Mouse (Mus musculus) liver, embryonic 13.5 days (tissue): ENCODE measurements around the gene Taok1. TPM values are rescaled to one million over a fixed set of nuclear protein-coding genes. Genes with fewer than 3 reads are reported as not detected.
A peak's percentile ranks its signal among the peaks of the same experiment; 100 is the strongest.

ENCODE experiments used
- ATAC-seq: fragments of 200-750 bp; cut with Nextera tagmentation; 2 replicates; pipeline ENCODE4 v1.8.0; 2017; ENCODE audit warnings: low read depth, mild to moderate bottlenecking, moderate number of reproducible peaks, moderate library complexity
- DNase-seq: peaks from one replicate; pipeline ENCODE4 v3.0.0; 2022
- H3K27ac ChIP-seq: fragments of 300-500 bp; sonication (generic); 2 replicates; pipeline ENCODE4 v1.5.1; 2015; ENCODE audit warnings: moderate library complexity, mild to moderate bottlenecking, inconsistent platforms
- H3K27me3 ChIP-seq: fragments of 300-500 bp; sonication (generic); 2 replicates; pipeline ENCODE4 v1.6.1; 2015; ENCODE audit warnings: mild to moderate bottlenecking, inconsistent platforms
- H3K36me3 ChIP-seq: fragments of 300-500 bp; sonication (generic); 2 replicates; pipeline ENCODE4 v1.6.1; 2015; ENCODE audit warnings: mild to moderate bottlenecking, inconsistent platforms
- H3K4me1 ChIP-seq: fragments of 300-500 bp; sonication (generic); replicated peaks from 2 replicates; pipeline ENCODE4 v1.6.1; 2015; ENCODE audit warnings: inconsistent platforms
- H3K4me2 ChIP-seq: fragments of 300-500 bp; sonication (generic); 2 replicates; pipeline ENCODE4 v1.6.1; 2015; ENCODE audit warnings: inconsistent platforms, mild to moderate bottlenecking, moderate library complexity
- H3K4me3 ChIP-seq: fragments of 300-500 bp; sonication (generic); replicated peaks from 2 replicates; pipeline ENCODE4 v1.5.1; 2015; ENCODE audit warnings: mild to moderate bottlenecking, inconsistent platforms
- H3K9ac ChIP-seq: fragments of 300-500 bp; sonication (generic); 2 replicates; pipeline ENCODE4 v1.6.1; 2015; ENCODE audit warnings: mild to moderate bottlenecking, inconsistent platforms
- H3K9me3 ChIP-seq: fragments of 300-500 bp; sonication (generic); replicated peaks from 2 replicates; pipeline ENCODE4 v1.6.1; 2016; ENCODE audit warnings: inconsistent platforms
- WGBS: fragments of 180-500 bp; shearing (Covaris S2); methylation state at CpG from one replicate; pipeline ENCODE4 v1.1.7; 2015; ENCODE audit not compliant: insufficient replicate concordance; 5-methylcytosine and 5-hydroxymethylcytosine counted together
- polyA plus RNA-seq: library from polyadenylated mRNA; unstranded; fragments of >200 nt; fragmentation: Nextera tagmentation; extraction: Ambion mirVana; gene quantifications from 2 replicates; pipeline ENCODE4 v1.2.1, GENCODE M21; 2015

Gene Taok1
- polyA plus RNA-seq, 1 experiment from 2014 or later, result 4.7 TPM

- Histone ChIP-seq H3K27ac (no peak overlapping the region), H3K9ac (no peak overlapping the region), H3K27me3 (no peaks in the 10 kb centered on the region), H3K4me3 (no peak overlapping the region), H3K4me2 (no peak overlapping the region), H3K4me1 (peaks cover 17% of the 10 kb centered on the region), H3K9me3 (no peaks in the 10 kb centered on the region), H3K36me3 (peaks cover 49% of the 10 kb centered on the region)
- DNase-seq (no peak), ATAC-seq (no peak)
- WGBS, result 87% methylated on average over 14 of the region's 14 CpGs
Observed at GRCm38 (mm10) chr11:77506273-77506672, 101.3 kb downstream of the Taok1 start.

- Histone ChIP-seq H3K4me1 (peaks cover 17% of the 10 kb centered on the region), H3K9me3 (no peaks in the 10 kb centered on the region), H3K36me3 (peaks cover 51% of the 10 kb centered on the region), H3K4me2 (no peak overlapping the region), H3K9ac (no peak overlapping the region), H3K4me3 (no peak overlapping the region), H3K27me3 (no peaks in the 10 kb centered on the region), H3K27ac (no peak overlapping the region)
- ATAC-seq (no peak), DNase-seq (no peak)
- 78% methylated on average over 22 of the region's 22 CpGs for WGBS
Observed at GRCm38 (mm10) chr11:77505291-77505980, 102.2 kb downstream of the Taok1 start.

GRCm38 (mm10) chr11:77504377-77504776, 103.2 kb downstream of the Taok1 start:
- H3K4me2 ChIP-seq, result no peak overlapping the region

GRCm38 (mm10) chr11:77503511-77503910, 104.1 kb downstream of the Taok1 start:
- H3K9ac ChIP-seq, result no peak overlapping the region
- WGBS, result 58% methylated on average over 3 of the region's 3 CpGs
- H3K9me3 ChIP-seq, result no peaks in the 10 kb centered on the region
- no peak overlapping the region for H3K4me3 ChIP-seq
- H3K27me3 ChIP-seq, result no peaks in the 10 kb centered on the region
- DNase-seq (no peak), ATAC-seq (no peak)
- peaks cover 17% of the 10 kb centered on the region for H3K4me1 ChIP-seq
- H3K4me2 ChIP-seq, result no peak overlapping the region
- H3K36me3 ChIP-seq, result peaks cover 64% of the 10 kb centered on the region
- no peak overlapping the region for H3K27ac ChIP-seq

More at GRCm38 (mm10) chr11:77504377-77504776, 103.2 kb downstream of the Taok1 start:
- H3K4me3 ChIP-seq, result no peak overlapping the region
- H3K27ac ChIP-seq, result no peak overlapping the region
- WGBS, result 91% methylated on average over 19 of the region's 19 CpGs
- peaks cover 17% of the 10 kb centered on the region for H3K4me1 ChIP-seq
- H3K36me3 ChIP-seq, result peaks cover 62% of the 10 kb centered on the region
- no peaks in the 10 kb centered on the region for H3K27me3 ChIP-seq
- H3K9me3 ChIP-seq, result no peaks in the 10 kb centered on the region
- DNase-seq (no peak), ATAC-seq (no peak)
- H3K9ac ChIP-seq, result no peak overlapping the region

- Histone ChIP-seq H3K9ac (no peak overlapping the region), H3K36me3 (peaks cover 64% of the 10 kb centered on the region), H3K4me2 (no peak overlapping the region), H3K27ac (no peak overlapping the region), H3K4me3 (no peak overlapping the region), H3K4me1 (peaks cover 19% of the 10 kb centered on the region), H3K9me3 (no peaks in the 10 kb centered on the region), H3K27me3 (no peaks in the 10 kb centered on the region)
- no peak for ATAC-seq
- DNase-seq, result no peak
- WGBS, result 74% methylated on average over 6 of the region's 6 CpGs
Observed at GRCm38 (mm10) chr11:77502481-77502880, 105.1 kb downstream of the Taok1 start.

GRCm38 (mm10) chr11:77501971-77502370, 105.6 kb downstream of the Taok1 start:
- DNase-seq, result no peak
- no peaks in the 10 kb centered on the region for H3K27me3 ChIP-seq
- H3K4me2 ChIP-seq, result no peak overlapping the region
- peaks cover 62% of the 10 kb centered on the region for H3K36me3 ChIP-seq
- ATAC-seq, result no peak
- H3K9me3 ChIP-seq, result no peaks in the 10 kb centered on the region
- H3K4me1 ChIP-seq, result peaks cover 24% of the 10 kb centered on the region
- H3K27ac ChIP-seq, result no peak overlapping the region
- 88% methylated on average over 4 of the region's 4 CpGs for WGBS
- H3K4me3 ChIP-seq, result no peak overlapping the region
- H3K9ac ChIP-seq, result no peak overlapping the region

- no peak overlapping the region for H3K4me2 ChIP-seq
- no peaks in the 10 kb centered on the region for H3K27me3 ChIP-seq
- H3K36me3 ChIP-seq, result peaks cover 56% of the 10 kb centered on the region
- H3K9ac ChIP-seq, result no peak overlapping the region
- WGBS, result 23% methylated on average over 5 of the region's 5 CpGs
- no peaks in the 10 kb centered on the region for H3K9me3 ChIP-seq
- ATAC-seq (no peak; the same call in 1 of the 2 replicates), DNase-seq (peak; percentile 55)
- peaks cover 27% of the 10 kb centered on the region for H3K4me1 ChIP-seq
- no peak overlapping the region for H3K27ac ChIP-seq
- no peak overlapping the region for H3K4me3 ChIP-seq
Observed at GRCm38 (mm10) chr11:77501392-77501791, 106.2 kb downstream of the Taok1 start.

- Histone ChIP-seq H3K27me3 (no peaks in the 10 kb centered on the region), H3K4me2 (no peak overlapping the region), H3K9me3 (no peaks in the 10 kb centered on the region), H3K4me1 (peaks cover 35% of the 10 kb centered on the region), H3K27ac (no peak overlapping the region), H3K9ac (no peak overlapping the region), H3K4me3 (no peak overlapping the region), H3K36me3 (peaks cover 48% of the 10 kb centered on the region)
- DNase-seq (no peak), ATAC-seq (no peak)
- 79% methylated on average over 17 of the region's 17 CpGs for WGBS
Observed at GRCm38 (mm10) chr11:77500361-77501325, 107.0 kb downstream of the Taok1 start.

- Histone ChIP-seq H3K4me3 (no peak overlapping the region), H3K9me3 (no peaks in the 10 kb centered on the region), H3K4me1 (peaks cover 48% of the 10 kb centered on the region), H3K4me2 (no peak overlapping the region), H3K27me3 (no peaks in the 10 kb centered on the region), H3K27ac (no peak overlapping the region), H3K36me3 (peaks cover 35% of the 10 kb centered on the region), H3K9ac (no peak overlapping the region)
- WGBS, result 86% methylated on average over 7 of the region's 7 CpGs
- ATAC-seq, result no peak
- no peak for DNase-seq
Observed at GRCm38 (mm10) chr11:77499354-77499753, 108.3 kb downstream of the Taok1 start.

- DNase-seq, result no peak
- Histone ChIP-seq H3K4me1 (peaks cover 56% of the 10 kb centered on the region), H3K4me2 (no peak overlapping the region), H3K9ac (no peak overlapping the region), H3K27me3 (no peaks in the 10 kb centered on the region), H3K4me3 (no peak overlapping the region), H3K27ac (peak overlapping the region; percentile 31), H3K9me3 (no peaks in the 10 kb centered on the region), H3K36me3 (peaks cover 27% of the 10 kb centered on the region)
- ATAC-seq, result no peak
- 83% methylated on average over 12 of the region's 12 CpGs for WGBS
Observed at GRCm38 (mm10) chr11:77498261-77499139, 109.1 kb downstream of the Taok1 start.

- Histone ChIP-seq H3K4me1 (peaks cover 56% of the 10 kb centered on the region), H3K9me3 (no peaks in the 10 kb centered on the region), H3K4me2 (no peak overlapping the region), H3K27ac (peak overlapping the region; percentile 31), H3K9ac (no peak overlapping the region), H3K27me3 (no peaks in the 10 kb centered on the region), H3K36me3 (peaks cover 20% of the 10 kb centered on the region), H3K4me3 (no peak overlapping the region)
- DNase-seq (no peak), ATAC-seq (no peak)
- 55% methylated on average over 4 of the region's 4 CpGs for WGBS
Observed at GRCm38 (mm10) chr11:77497851-77498250, 109.8 kb downstream of the Taok1 start.
